Mouse (Mus musculus) urinary bladder, postnatal 4 days (tissue): ENCODE results near the gene 4930539E08Rik.

Experiments
- DNase-seq, 2 experiments: peaks; one replicate each; pipeline ENCODE4 v3.0.0; 2021 to 2022; ENCODE audit warnings: low spot score in 2 of 2

The 4930539E08Rik gene

DNA sequence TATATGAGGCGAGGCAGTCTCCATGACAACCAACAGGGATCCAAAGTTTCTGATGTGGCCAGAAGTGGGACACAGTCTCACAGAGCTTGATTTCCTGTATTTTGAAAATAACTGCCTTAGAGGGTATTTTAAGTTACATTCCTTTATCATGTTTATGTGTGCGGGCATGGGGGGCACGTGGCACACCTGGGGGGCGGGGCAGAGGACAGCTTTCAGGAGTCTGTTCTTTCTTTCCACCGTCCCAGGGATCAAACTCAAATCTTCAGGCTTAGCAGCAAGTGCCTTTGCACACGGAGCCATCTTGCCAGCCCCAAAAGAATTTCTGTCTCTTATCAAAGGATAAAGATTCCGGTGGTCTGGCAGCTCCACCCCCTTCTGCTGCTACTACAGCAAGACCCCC is 51.2 kb downstream of the 4930539E08Rik start:
- DNase-seq = no peak

DNA sequence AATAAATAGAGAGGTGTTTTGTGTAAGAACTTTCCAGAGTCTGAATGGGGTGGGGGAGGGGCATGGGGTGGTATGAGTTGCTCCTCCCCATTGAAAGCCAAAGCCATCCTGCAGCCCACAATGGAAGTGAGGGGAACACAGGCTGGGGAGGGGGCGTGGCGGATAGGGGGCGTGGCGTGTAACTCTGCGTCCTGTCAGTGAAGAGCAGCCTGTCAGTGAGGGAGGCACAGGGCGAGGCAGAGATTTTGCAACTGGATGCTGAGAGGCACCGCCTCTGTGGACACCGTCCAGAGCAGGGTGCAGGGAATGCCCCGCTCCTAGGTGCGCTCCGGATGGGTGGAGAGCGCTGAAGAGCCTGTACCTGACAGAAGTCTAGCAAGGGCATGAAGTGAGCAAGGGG is 56.9 kb downstream of the 4930539E08Rik start, which contains the start of gene Pnpla1:
Pnpla1 (plus strand) TSS at position 207 of the 400 bp plus-strand sequence.
- no peak for DNase-seq

DNA sequence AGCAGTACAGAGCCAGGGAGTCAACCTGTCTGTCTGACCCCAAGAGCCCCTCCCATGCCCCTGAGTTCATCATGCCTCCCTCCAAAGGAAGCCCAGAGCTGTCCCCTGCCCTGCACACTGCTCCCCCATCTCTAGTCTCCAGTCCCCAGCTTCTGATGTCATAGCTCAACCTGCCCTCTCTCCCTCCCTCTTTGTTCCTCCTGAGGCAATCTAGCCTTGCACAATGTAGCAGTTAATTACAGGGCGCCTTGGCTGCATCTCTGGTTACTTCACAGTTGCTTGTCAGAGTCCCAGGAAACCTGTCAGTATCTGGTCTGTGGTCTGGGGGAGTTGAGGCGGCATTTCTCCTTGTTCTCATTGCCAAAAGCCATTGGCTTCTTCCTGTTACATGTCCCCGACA is 59.1 kb downstream of the 4930539E08Rik start:
- no peak for DNase-seq

- no peak for DNase-seq
Measured at GRCm38 (mm10) chr17:28855166-28855885, 59.8 kb downstream of the 4930539E08Rik start.

DNA sequence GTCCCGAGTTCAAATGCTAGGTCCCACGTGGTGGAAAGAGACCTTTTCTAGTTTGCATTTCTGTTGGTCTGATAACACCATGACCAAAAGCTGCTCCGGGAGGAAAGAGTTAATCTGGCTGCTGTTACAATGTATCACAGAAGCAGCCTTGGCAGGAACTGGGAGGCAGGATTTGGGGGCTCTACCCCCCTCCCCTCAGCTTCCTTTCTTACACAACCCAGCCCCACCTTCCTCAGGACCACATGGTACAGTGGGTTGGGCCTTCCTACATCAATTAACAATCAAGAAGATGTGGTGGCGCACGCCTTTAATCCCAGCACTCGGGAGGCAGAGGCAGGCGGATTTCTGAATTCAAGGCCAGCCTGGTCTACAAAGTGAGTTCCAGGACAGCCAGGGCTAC is 60.7 kb downstream of the 4930539E08Rik start:
- DNase-seq = no peak

DNA sequence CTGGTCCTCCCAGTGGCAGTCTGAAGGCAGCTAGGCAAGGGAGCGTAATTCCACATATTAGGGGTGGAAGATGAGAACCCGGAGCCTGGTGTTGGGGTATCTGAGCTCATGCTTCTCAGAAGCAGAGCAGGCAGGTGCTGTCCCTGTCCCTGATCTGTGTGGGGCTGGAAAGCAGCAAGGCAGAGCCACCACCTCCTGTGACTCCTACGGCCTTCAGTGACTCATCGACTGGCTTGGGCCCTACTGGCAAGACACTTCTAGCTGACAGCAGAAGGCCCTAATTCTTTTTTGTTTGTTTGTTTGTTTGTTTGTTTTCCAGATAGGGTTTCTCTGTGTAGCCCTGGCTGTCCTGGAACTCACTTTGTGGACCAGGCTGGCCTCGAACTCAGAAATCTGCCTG is 64.6 kb downstream of the 4930539E08Rik start:
- DNase-seq = no peak

DNA sequence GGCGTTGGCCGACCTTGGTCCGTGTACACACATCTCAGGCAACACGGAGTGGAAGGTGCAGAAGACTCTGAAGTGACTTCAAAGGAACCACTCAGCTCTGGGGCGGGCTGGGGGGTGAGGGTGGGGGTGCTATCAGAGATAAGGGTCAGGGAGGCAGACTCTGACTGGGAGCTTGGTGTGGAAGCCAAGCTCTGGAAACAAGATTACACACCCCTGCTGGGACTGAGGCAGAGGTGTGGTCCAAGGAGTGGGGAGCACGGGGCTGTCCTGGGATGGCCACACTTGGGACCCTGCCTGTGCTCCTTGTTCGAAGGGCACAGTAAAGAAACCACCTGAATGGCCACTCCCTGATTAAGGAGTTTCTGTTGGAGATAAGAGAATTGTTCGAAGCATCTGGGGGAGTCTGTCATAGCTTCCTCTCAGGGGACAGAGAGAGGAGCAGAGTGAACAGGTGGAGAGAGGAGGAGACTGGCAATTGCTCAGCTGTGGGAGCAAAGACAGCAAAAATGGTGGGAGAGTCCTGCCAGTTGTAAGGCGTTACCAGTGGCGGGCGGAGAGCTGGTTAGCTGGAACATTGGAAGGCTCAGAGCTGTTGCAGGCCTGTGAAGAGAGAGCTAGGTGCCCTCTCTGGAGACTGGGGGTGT is 68.0 kb downstream of the 4930539E08Rik start:
- no peak for DNase-seq
